Comparison of ENCODE assay signal across 8 mouse cellular contexts in genomic region chr7:127008239-127009019, GRCm38 (mm10). TPM values are rescaled to one million over a fixed set of nuclear protein-coding genes. Genes with fewer than 3 reads are reported as not detected.
DNase-seq lines count a peak whose midpoint lies in the region; ATAC-seq lines count a peak whose summit lies in the region.

No protein-coding gene starts in this region.

- H3K4me3 ChIP-seq in forebrain, embryonic 15.5 days, result no peak overlapping the region
- no peak overlapping the region for H3K4me3 ChIP-seq in lung, embryonic 15.5 days

- H3K27me3 ChIP-seq in forebrain, embryonic 15.5 days, result no peaks in the 10 kb centered on the region
- H3K27me3 ChIP-seq in lung, embryonic 15.5 days, result no peaks in the 10 kb centered on the region

- DNase-seq in embryo, embryonic 10.5 days (ENCODE audit: low spot score), result peak; percentile 40
- DNase-seq in embryo, embryonic 11 days, result no peak
- DNase-seq in c-Kit-positive CD71-positive TER-119-positive erythroid progenitor cells, embryonic 14.5 days (ENCODE audit: low spot score), result peak; percentile 76
- peak; percentile 77 for DNase-seq in heart, postnatal 4 days
- peak; percentile 88 to 89 for DNase-seq in layer of hippocampus, adult 8-10 months (ENCODE audit: low spot score in 2 of 2)
- peak; percentile 77 for DNase-seq in skeletal muscle tissue, adult 2 months (ENCODE audit: low read depth, low spot score)

- peak; percentile 91 for ATAC-seq in forebrain, embryonic 15.5 days (replicated peaks)
- ATAC-seq in lung, embryonic 15.5 days (ENCODE audit: borderline replicate concordance, extremely low read depth, low FRiP score, low TSS enrichment), result peak; percentile 79

- no peak overlapping the region for H3K9ac ChIP-seq in forebrain, embryonic 15.5 days (replicated peaks)
- no peak overlapping the region for H3K9ac ChIP-seq in lung, embryonic 15.5 days

- H3K27ac ChIP-seq in forebrain, embryonic 15.5 days (replicated peaks), result peak overlapping the region; percentile 92
- H3K27ac ChIP-seq in lung, embryonic 15.5 days, result peak overlapping the region; percentile 48

- H3K9me3 ChIP-seq in forebrain, embryonic 15.5 days, result no peaks in the 10 kb centered on the region
- H3K9me3 ChIP-seq in lung, embryonic 15.5 days, result no peaks in the 10 kb centered on the region

- peaks cover 15% of the 10 kb centered on the region for H3K4me1 ChIP-seq in forebrain, embryonic 15.5 days
- H3K4me1 ChIP-seq in lung, embryonic 15.5 days, result peaks cover 12% of the 10 kb centered on the region

- 57% methylated on average over 9 of the region's 9 CpGs for WGBS in forebrain, embryonic 15.5 days
- 43% methylated on average over 9 of the region's 9 CpGs for WGBS in lung, embryonic 15.5 days

- no peak overlapping the region for H3K4me2 ChIP-seq in forebrain, embryonic 15.5 days (replicated peaks)
- H3K4me2 ChIP-seq in lung, embryonic 15.5 days, result peak overlapping the region; percentile 5; the same call in 1 of the 2 replicates

- H3K36me3 ChIP-seq in forebrain, embryonic 15.5 days, result peaks cover 3% of the 10 kb centered on the region; the same call in 1 of the 2 replicates
- peaks cover 8% of the 10 kb centered on the region for H3K36me3 ChIP-seq in lung, embryonic 15.5 days

RNA-seq across cellular contexts. Expression of gene Mvp, which starts 6.0 kb away (rescaled TPM):
- 3.0 and 3.5 TPM in 2 replicates for polyA plus RNA-seq in forebrain, embryonic 15.5 days (2015; fragmentation: Nextera tagmentation; extraction: Ambion mirVana)
- 10 to 100 TPM; 27.2 to 28.4 TPM for total RNA-seq in heart, postnatal 4 days (2021)
- 10 to 100 TPM; 10.5 to 17.2 (median 14.1) TPM for total RNA-seq in layer of hippocampus, adult 8-10 months (2022)
- 13.0 and 13.9 TPM in 2 replicates for polyA plus RNA-seq in lung, embryonic 15.5 days (2015; fragmentation: Nextera tagmentation; extraction: Ambion mirVana)

RNA-seq across cellular contexts. Expression of gene Pagr1b, which starts 7.9 kb away (rescaled TPM):
- not detected in 2 replicates for polyA plus RNA-seq in forebrain, embryonic 15.5 days (2015; fragmentation: Nextera tagmentation; extraction: Ambion mirVana)
- total RNA-seq in heart, postnatal 4 days (2021), result 1 to 10 TPM; 1.2 to 1.9 TPM
- not detected for total RNA-seq in layer of hippocampus, adult 8-10 months (2022)
- polyA plus RNA-seq in lung, embryonic 15.5 days (2015; fragmentation: Nextera tagmentation; extraction: Ambion mirVana), result not detected in 2 replicates

RNA-seq across cellular contexts. Expression of gene Pagr1a, which starts 8.7 kb away (rescaled TPM):
- 32.2 and 40.4 TPM in 2 replicates for polyA plus RNA-seq in forebrain, embryonic 15.5 days (2015; fragmentation: Nextera tagmentation; extraction: Ambion mirVana)
- total RNA-seq in heart, postnatal 4 days (2021), result 10 to 100 TPM; 10.4 to 14.8 TPM
- total RNA-seq in layer of hippocampus, adult 8-10 months (2022), result 10 to 100 TPM; 18.9 to 59.7 (median 27.8) TPM
- polyA plus RNA-seq in lung, embryonic 15.5 days (2015; fragmentation: Nextera tagmentation; extraction: Ambion mirVana), result 63.5 and 86.1 TPM in 2 replicates

RNA-seq across cellular contexts. Expression of gene Gm42742, which starts 12.5 kb away (rescaled TPM):
- polyA plus RNA-seq in forebrain, embryonic 15.5 days (2015; fragmentation: Nextera tagmentation; extraction: Ambion mirVana), result 67.9 and 75.6 TPM in 2 replicates
- 10 to 100 TPM; 10.0 to 18.2 TPM for total RNA-seq in heart, postnatal 4 days (2021)
- 10 to 100 TPM; 20.5 to 63.0 (median 52.5) TPM for total RNA-seq in layer of hippocampus, adult 8-10 months (2022)
- 23.7 and 46.1 TPM in 2 replicates for polyA plus RNA-seq in lung, embryonic 15.5 days (2015; fragmentation: Nextera tagmentation; extraction: Ambion mirVana)

RNA-seq across cellular contexts. Expression of gene Prrt2, which starts 12.6 kb away (rescaled TPM):
- 18.0 and 19.8 TPM in 2 replicates for polyA plus RNA-seq in forebrain, embryonic 15.5 days (2015; fragmentation: Nextera tagmentation; extraction: Ambion mirVana)
- 1 to 10 TPM; 1.6 to 2.0 TPM for total RNA-seq in heart, postnatal 4 days (2021)
- total RNA-seq in layer of hippocampus, adult 8-10 months (2022), result 100 to 1,000 TPM; 208 to 223 (median 215) TPM
- polyA plus RNA-seq in lung, embryonic 15.5 days (2015; fragmentation: Nextera tagmentation; extraction: Ambion mirVana), result 3.0 and 3.9 TPM in 2 replicates
